Mouse (Mus musculus) heart, postnatal 0 days (tissue): Measurements from ENCODE around the gene Tmem102. TPM values are rescaled to one million over a fixed set of nuclear protein-coding genes. Genes with fewer than 3 reads are reported as not detected.

ENCODE experiments used
- ATAC-seq: fragments of 200-750 bp; cut with Nextera tagmentation; 2 replicates; pipeline ENCODE4 v1.8.0; 2017; ENCODE audit warnings: low read depth, moderate number of reproducible peaks, moderate library complexity; ENCODE audit not compliant: insufficient read depth
- DNase-seq: peaks from one replicate; pipeline ENCODE4 v3.0.0-alpha.2; 2016; ENCODE audit warnings: low spot score
- H3K27ac ChIP-seq: fragments of 300-500 bp; sonication (generic); 2 replicates; pipeline ENCODE4 v1.5.1; 2014; ENCODE audit warnings: low read depth, mild to moderate bottlenecking
- H3K27me3 ChIP-seq: fragments of 300-500 bp; sonication (generic); 2 replicates; pipeline ENCODE4 v1.6.1; 2014; ENCODE audit warnings: low read length, mixed read lengths; ENCODE audit not compliant: control insufficient read depth, insufficient read depth
- H3K36me3 ChIP-seq: fragments of 300-500 bp; sonication (generic); replicated peaks from 2 replicates; pipeline ENCODE4 v1.6.1; 2014; ENCODE audit warnings: low read length, mixed read lengths; ENCODE audit not compliant: control insufficient read depth, insufficient read depth
- H3K4me1 ChIP-seq: fragments of 300-500 bp; sonication (generic); 2 replicates; pipeline ENCODE4 v1.6.1; 2014; ENCODE audit warnings: antibody characterized with exemption; ENCODE audit not compliant: control insufficient read depth, insufficient read depth
- H3K4me2 ChIP-seq: fragments of 300-500 bp; sonication (generic); 2 replicates; pipeline ENCODE4 v1.6.1; 2014; ENCODE audit warnings: low read depth, mild to moderate bottlenecking, low read length, moderate library complexity
- H3K4me3 ChIP-seq: fragments of 300-500 bp; sonication (generic); 2 replicates; pipeline ENCODE4 v1.5.1; 2014; ENCODE audit warnings: low read depth, low read length
- H3K9ac ChIP-seq: fragments of 300-500 bp; sonication (generic); replicated peaks from 2 replicates; pipeline ENCODE4 v1.6.1; 2014; ENCODE audit warnings: low read depth, low read length, mixed read lengths
- H3K9me3 ChIP-seq: fragments of 300-500 bp; sonication (generic); replicated peaks from 2 replicates; pipeline ENCODE4 v1.6.1; 2016; ENCODE audit warnings: low read length; ENCODE audit not compliant: control insufficient read depth
- CTCF ChIP-seq: IDR thresholded peaks from 2 replicates; pipeline ENCODE4 v1.5.1; 2016; ENCODE audit warnings: antibody characterized with exemption, control low read depth, low read depth
- EP300 ChIP-seq: IDR thresholded peaks from 2 replicates; pipeline ENCODE4 v1.6.1; 2016; ENCODE audit warnings: antibody characterized with exemption, low read depth
- WGBS: fragments of 180-500 bp; shearing (Covaris S2); extraction: QIAGEN DNeasy Blood & Tissue Kit; methylation state at CpG from one replicate; pipeline ENCODE4 v1.1.7; 2014; 5-methylcytosine and 5-hydroxymethylcytosine counted together
- polyA plus RNA-seq: library from polyadenylated mRNA; unstranded; fragments of >200 nt; fragmentation: Nextera tagmentation; extraction: Ambion mirVana; gene quantifications from 2 replicates; pipeline ENCODE4 v1.2.1, GENCODE M21; 2015
- total RNA-seq: library from RNA; depleted of rRNA; stranded (reverse); fragments of >200 nt; gene quantifications from 2 replicates; pipeline ENCODE4 v1.2.3, GENCODE M21; 2014; ENCODE audit warnings: low replicate concordance

Gene Tmem102
- total and polyA plus RNA-seq, 2 experiments from 2014 or later, result 2.6 to 2.7 TPM

DNA sequence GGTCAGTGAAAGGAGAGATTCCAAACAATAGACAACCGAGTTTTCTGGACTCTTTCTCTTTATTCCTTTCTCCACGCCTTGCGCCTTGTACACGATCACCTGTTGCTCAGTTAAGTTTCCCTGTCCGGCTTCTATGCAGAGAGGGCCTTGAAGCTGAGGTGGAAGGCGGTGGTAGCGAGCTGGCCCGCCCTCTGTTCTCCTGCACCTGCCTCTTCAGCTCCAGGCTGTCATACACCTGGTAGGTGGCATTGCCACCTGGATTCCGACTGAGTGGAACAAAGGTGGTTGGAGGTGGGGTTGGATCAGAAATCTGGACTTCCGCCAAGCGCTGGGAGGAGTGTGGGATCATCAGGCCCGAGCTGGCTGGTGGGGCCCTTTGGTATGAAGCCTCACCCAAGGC, 11.1 kb upstream of the Tmem102 start:
- H3K9me3 ChIP-seq, result no peaks in the 10 kb centered on the region
- H3K4me2 ChIP-seq, result no peak overlapping the region
- ATAC-seq, result no peak
- no peak for DNase-seq
- no peaks in the 10 kb centered on the region for H3K4me1 ChIP-seq
- TF ChIP-seq CTCF (no peak), EP300 (no peak)
- no peaks in the 10 kb centered on the region for H3K27me3 ChIP-seq
- 85% methylated on average over 12 of the region's 12 CpGs for WGBS
- H3K36me3 ChIP-seq, result no peaks in the 10 kb centered on the region
- H3K27ac ChIP-seq, result no peak overlapping the region
- no peak overlapping the region for H3K9ac ChIP-seq
- H3K4me3 ChIP-seq, result no peak overlapping the region

DNA sequence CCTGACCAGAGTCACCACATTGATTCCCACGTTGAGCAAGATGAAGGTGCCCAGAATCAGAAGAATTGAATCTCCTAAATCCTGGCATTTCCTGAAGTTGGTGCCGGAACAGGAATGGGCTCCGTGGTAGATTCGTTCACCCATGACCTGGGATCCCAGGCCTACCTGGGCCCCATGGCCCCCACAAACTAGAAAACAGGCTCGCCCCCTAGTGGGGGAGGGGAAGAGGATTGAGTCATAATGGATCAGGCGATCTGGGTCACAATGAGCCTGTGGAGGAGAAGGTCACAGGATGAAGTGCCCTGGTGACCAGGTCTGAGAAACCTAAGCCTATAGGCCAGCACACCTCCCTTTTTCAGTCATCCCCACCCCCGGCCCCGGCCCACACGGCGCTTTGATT, 9.7 kb upstream of the Tmem102 start, which contains the start of gene Gm39566:
TSS of gene Gm39566 (minus strand) at position 144 of the 400 bp plus-strand sequence.
- Histone ChIP-seq H3K36me3 (no peaks in the 10 kb centered on the region), H3K9me3 (no peaks in the 10 kb centered on the region), H3K4me2 (no peak within 1 kb of the TSS), H3K27ac (no peak within 1 kb of the TSS), H3K4me3 (no peak within 1 kb of the TSS), H3K27me3 (no peaks in the 10 kb centered on the region), H3K4me1 (no peaks in the 10 kb centered on the region), H3K9ac (no peak within 1 kb of the TSS)
- no peak for DNase-seq
- TF ChIP-seq EP300, result no peak
- no peak for TF ChIP-seq CTCF
- no peak for ATAC-seq
- 44% methylated on average over 10 of the region's 10 CpGs for WGBS

DNA sequence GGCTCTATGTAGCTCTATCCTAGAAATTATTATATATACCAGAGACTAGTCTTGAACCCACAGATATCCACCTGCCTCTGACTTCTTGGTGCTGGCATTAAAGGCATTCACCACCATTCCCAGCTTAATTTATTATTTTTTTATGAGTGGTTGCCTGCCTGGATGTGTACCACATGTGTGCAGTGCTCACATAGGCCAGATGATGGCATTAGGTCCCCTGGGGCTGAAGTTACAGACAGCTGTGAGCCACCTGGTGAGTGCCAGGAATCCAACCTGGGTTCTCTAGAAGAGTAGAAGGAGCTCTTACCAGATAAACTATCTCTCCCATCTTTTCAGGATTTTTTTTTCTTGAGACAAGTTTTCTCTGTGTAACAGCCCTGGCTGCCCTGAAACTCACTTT, 4.9 kb upstream of the Tmem102 start:
- H3K9ac ChIP-seq, result no peak overlapping the region
- no peak overlapping the region for H3K4me3 ChIP-seq
- H3K4me1 ChIP-seq, result no peaks in the 10 kb centered on the region
- H3K27me3 ChIP-seq, result 0 out of 2 replicates have a peak, but pooled peaks cover 2% of the 10 kb centered on the region
- TF ChIP-seq EP300 (no peak), CTCF (no peak)
- H3K9me3 ChIP-seq, result no peaks in the 10 kb centered on the region
- ATAC-seq (no peak), DNase-seq (no peak)
- no peak overlapping the region for H3K27ac ChIP-seq
- H3K36me3 ChIP-seq, result no peaks in the 10 kb centered on the region
- H3K4me2 ChIP-seq, result no peak overlapping the region

DNA sequence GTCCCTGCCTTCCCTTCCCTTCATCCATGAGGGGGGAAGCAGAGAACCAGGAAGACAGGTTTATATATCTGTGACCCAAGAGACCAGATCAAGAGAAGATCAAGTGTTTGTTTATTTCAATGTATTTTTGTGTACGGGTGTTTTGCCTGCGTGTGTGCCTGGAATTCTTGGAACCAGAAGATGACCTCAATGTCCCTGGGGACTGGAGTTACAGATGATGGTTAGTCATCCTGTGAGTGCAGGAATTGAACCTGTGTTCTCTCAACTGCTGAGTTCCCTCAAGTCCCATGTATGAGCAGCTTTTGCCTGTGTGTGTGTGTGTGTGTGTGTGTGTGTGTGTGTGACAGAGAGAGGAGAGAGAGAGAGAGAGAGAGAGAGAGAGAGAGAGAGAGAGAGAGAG, 2.2 kb upstream of the Tmem102 start:
- no peak for ATAC-seq
- no peak for DNase-seq
- TF ChIP-seq CTCF (no peak), EP300 (no peak)
- Histone ChIP-seq H3K4me3 (no peak overlapping the region), H3K27me3 (peaks cover 10% of the 10 kb centered on the region; the same call in 1 of the 2 replicates), H3K27ac (no peak overlapping the region), H3K36me3 (no peaks in the 10 kb centered on the region), H3K4me1 (peaks cover 11% of the 10 kb centered on the region), H3K9me3 (no peaks in the 10 kb centered on the region), H3K9ac (no peak overlapping the region), H3K4me2 (no peak overlapping the region)
- WGBS, result 66% methylated on average over 2 of the region's 2 CpGs

DNA sequence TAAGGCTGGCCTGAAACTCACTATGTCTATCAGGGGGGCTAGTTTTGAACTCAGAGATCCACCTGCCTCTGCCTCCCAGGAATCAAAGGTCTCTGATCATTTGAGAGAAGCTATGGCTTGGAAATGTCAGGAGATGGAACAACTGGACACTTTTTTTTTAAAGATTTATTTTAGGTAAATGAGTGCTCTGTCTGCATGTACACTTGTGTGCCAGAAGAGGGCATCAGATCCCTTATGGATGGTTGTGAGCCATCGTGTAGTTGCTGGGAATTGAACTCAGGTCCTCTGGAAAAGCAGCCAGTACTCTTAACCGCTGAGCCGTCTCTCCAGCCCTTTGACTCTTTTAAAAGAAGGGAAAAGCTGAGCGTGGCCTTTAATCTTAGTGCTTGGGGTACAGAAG, 954 bp upstream of the Tmem102 start:
- Histone ChIP-seq H3K27me3 (peaks cover 22% of the 10 kb centered on the region), H3K4me2 (no peak overlapping the region), H3K4me1 (peaks cover 21% of the 10 kb centered on the region), H3K9ac (no peak overlapping the region), H3K9me3 (no peaks in the 10 kb centered on the region), H3K4me3 (no peak overlapping the region), H3K36me3 (no peaks in the 10 kb centered on the region), H3K27ac (no peak overlapping the region)
- DNase-seq (no peak), ATAC-seq (no peak)
- 81% methylated on average over 4 of the region's 4 CpGs for WGBS
- no peak for TF ChIP-seq EP300
- 0 out of 2 replicates have a peak, but pooled peaks have one; percentile 13 for TF ChIP-seq CTCF

DNA sequence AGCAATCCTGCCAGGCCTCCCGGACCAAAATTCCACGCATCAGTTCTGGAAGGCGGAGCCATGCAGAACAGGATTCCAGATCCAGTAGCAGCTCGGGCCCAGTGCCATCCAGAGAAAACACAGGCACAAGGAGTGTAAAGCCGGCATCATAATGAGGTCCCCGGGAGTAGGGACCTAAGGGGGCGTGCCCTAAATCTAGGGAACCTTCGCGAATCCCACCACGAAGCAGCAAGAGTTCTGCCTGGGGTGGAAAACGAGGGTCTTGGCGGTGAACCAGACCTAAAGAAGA, 828 bp downstream of the Tmem102 start:
- H3K27me3 ChIP-seq, result peaks cover 24% of the 10 kb centered on the region
- peaks cover 39% of the 10 kb centered on the region for H3K4me1 ChIP-seq
- no peak overlapping the region for H3K27ac ChIP-seq
- H3K4me3 ChIP-seq, result peak overlapping the region; percentile 57
- 12% methylated on average over 12 of the region's 12 CpGs for WGBS
- no peaks in the 10 kb centered on the region for H3K36me3 ChIP-seq
- H3K4me2 ChIP-seq, result peak overlapping the region; percentile 84
- no peak overlapping the region for H3K9ac ChIP-seq
- no peak for TF ChIP-seq EP300
- TF ChIP-seq CTCF, result no peak
- ATAC-seq, result no peak
- H3K9me3 ChIP-seq, result no peaks in the 10 kb centered on the region
- no peak for DNase-seq
